Mouse (Mus musculus) midbrain, embryonic 12.5 days (tissue): ENCODE results near the gene Aar2. TPM values are rescaled to one million over a fixed set of nuclear protein-coding genes. Genes with fewer than 3 reads are reported as not detected.

Source experiments
- ATAC-seq: fragments of 200-750 bp; cut with Nextera tagmentation; 2 replicates; pipeline ENCODE4 v1.8.0; 2017; ENCODE audit warnings: low read depth, moderate TSS enrichment, moderate library complexity; ENCODE audit not compliant: low FRiP score
- H3K27ac ChIP-seq: fragments of 300-500 bp; sonication (generic); replicated peaks from 2 replicates; pipeline ENCODE4 v1.5.1; 2016; ENCODE audit warnings: mild to moderate bottlenecking
- H3K27me3 ChIP-seq: fragments of 300-500 bp; sonication (generic); 2 replicates; pipeline ENCODE4 v1.6.1; 2016; ENCODE audit warnings: mild to moderate bottlenecking
- H3K36me3 ChIP-seq: fragments of 300-500 bp; sonication (generic); 2 replicates; pipeline ENCODE4 v1.6.1; 2016
- H3K4me1 ChIP-seq: fragments of 300-500 bp; sonication (generic); 2 replicates; pipeline ENCODE4 v1.6.1; 2016
- H3K4me2 ChIP-seq: fragments of 300-500 bp; sonication (generic); replicated peaks from 2 replicates; pipeline ENCODE4 v1.6.1; 2016; ENCODE audit warnings: mild to moderate bottlenecking, moderate library complexity
- H3K4me3 ChIP-seq: fragments of 300-500 bp; sonication (generic); 2 replicates; pipeline ENCODE4 v1.5.1; 2016; ENCODE audit warnings: mild to moderate bottlenecking
- H3K9ac ChIP-seq: fragments of 300-500 bp; sonication (generic); replicated peaks from 2 replicates; pipeline ENCODE4 v1.6.1; 2016; ENCODE audit warnings: mild to moderate bottlenecking, moderate library complexity
- H3K9me3 ChIP-seq: fragments of 300-500 bp; sonication (generic); 2 replicates; pipeline ENCODE4 v1.6.1; 2016; ENCODE audit warnings: mild to moderate bottlenecking
- WGBS: fragments of 180-500 bp; shearing (Covaris S2); methylation state at CpG from one replicate; pipeline ENCODE4 v1.1.7; 2016; 5-methylcytosine and 5-hydroxymethylcytosine counted together
- polyA plus RNA-seq: library from polyadenylated mRNA; unstranded; fragments of >200 nt; fragmentation: Nextera tagmentation; extraction: Ambion mirVana; gene quantifications from 2 replicates; pipeline ENCODE4 v1.2.1, GENCODE M21; 2016

The Aar2 gene
- polyA plus RNA-seq, 1 experiment from 2014 or later, result 46.0 TPM

- ATAC-seq, result no peak
- Histone ChIP-seq H3K4me3 (no peak overlapping the region), H3K4me2 (no peak overlapping the region)
Observed at GRCm38 (mm10) chr2:156605971-156606370, 58.6 kb downstream of the Aar2 start.

GRCm38 (mm10) chr2:156613081-156613540 lies 65.7 kb downstream of the Aar2 start:
- H3K4me3 ChIP-seq, result peak overlapping the region; percentile 74
- H3K27ac ChIP-seq, result no peak overlapping the region
- peak; percentile 16; the same call in 1 of the 2 replicates for ATAC-seq
- H3K4me2 ChIP-seq, result peak overlapping the region; percentile 99
- under 1% methylated on average over 38 of the region's 41 CpGs for WGBS
- H3K4me1 ChIP-seq, result peaks cover 21% of the 10 kb centered on the region
- H3K36me3 ChIP-seq, result no peaks in the 10 kb centered on the region
- peak overlapping the region; percentile 79 for H3K9ac ChIP-seq
- H3K9me3 ChIP-seq, result no peaks in the 10 kb centered on the region
- H3K27me3 ChIP-seq, result peaks cover 72% of the 10 kb centered on the region

More at GRCm38 (mm10) chr2:156605971-156606370, 58.6 kb downstream of the Aar2 start:
- Histone ChIP-seq H3K9ac (no peak overlapping the region), H3K27ac (no peak overlapping the region), H3K36me3 (no peaks in the 10 kb centered on the region), H3K9me3 (no peaks in the 10 kb centered on the region), H3K27me3 (peaks cover 11% of the 10 kb centered on the region), H3K4me1 (no peaks in the 10 kb centered on the region)
- 83% methylated on average over 5 of the region's 5 CpGs for WGBS

- H3K27ac ChIP-seq, result peak within 1 kb of the TSS; percentile 49; the same call in 1 of the 2 replicates
- H3K4me2 ChIP-seq, result peak within 1 kb of the TSS; percentile 99
- H3K27me3 ChIP-seq, result peaks cover 77% of the 10 kb centered on the region
- H3K4me3 ChIP-seq, result peak within 1 kb of the TSS; percentile 74
- under 1% methylated on average over 68 of the region's 103 CpGs for WGBS
- peaks cover 21% of the 10 kb centered on the region for H3K4me1 ChIP-seq
- H3K9ac ChIP-seq, result peak within 1 kb of the TSS; percentile 79
- H3K9me3 ChIP-seq, result no peaks in the 10 kb centered on the region
- no peaks in the 10 kb centered on the region for H3K36me3 ChIP-seq
- peak; percentile 74 for ATAC-seq
Observed at GRCm38 (mm10) chr2:156613541-156614257, 66.3 kb downstream of the Aar2 start, which contains the start of gene Dlgap4. Gene Dlgap4, plus strand, starts transcription at chr2:156613705.

- peak overlapping the region; percentile 99 for H3K4me2 ChIP-seq
- ATAC-seq, result peak; percentile 38; the same call in 1 of the 2 replicates
- H3K27ac ChIP-seq, result no peak overlapping the region
- no peaks in the 10 kb centered on the region for H3K36me3 ChIP-seq
- peaks cover 76% of the 10 kb centered on the region for H3K27me3 ChIP-seq
- peak overlapping the region; percentile 74 for H3K4me3 ChIP-seq
- H3K4me1 ChIP-seq, result peaks cover 21% of the 10 kb centered on the region
- 2% methylated on average over 18 of the region's 18 CpGs for WGBS
- no peaks in the 10 kb centered on the region for H3K9me3 ChIP-seq
- peak overlapping the region; percentile 79 for H3K9ac ChIP-seq
Observed at GRCm38 (mm10) chr2:156614258-156614556, 66.8 kb downstream of the Aar2 start.

GRCm38 (mm10) chr2:156614661-156615654 lies 67.6 kb downstream of the Aar2 start:
- peak overlapping the region; percentile 21; the same call in 1 of the 2 replicates for H3K9ac ChIP-seq
- H3K9me3 ChIP-seq, result no peaks in the 10 kb centered on the region
- H3K4me3 ChIP-seq, result peak overlapping the region; percentile 74
- peak overlapping the region; percentile 99 for H3K4me2 ChIP-seq
- 0 out of 2 replicates have a peak, but pooled peaks have one; percentile 4 for ATAC-seq
- peaks cover 21% of the 10 kb centered on the region for H3K4me1 ChIP-seq
- peaks cover 75% of the 10 kb centered on the region for H3K27me3 ChIP-seq
- H3K36me3 ChIP-seq, result no peaks in the 10 kb centered on the region
- H3K27ac ChIP-seq, result no peak overlapping the region
- WGBS, result 11% methylated on average over 30 of the region's 31 CpGs

- no peak for ATAC-seq
- H3K9me3 ChIP-seq, result no peaks in the 10 kb centered on the region
- peaks cover 21% of the 10 kb centered on the region for H3K4me1 ChIP-seq
- no peak overlapping the region for H3K9ac ChIP-seq
- H3K4me3 ChIP-seq, result no peak overlapping the region
- peaks cover 74% of the 10 kb centered on the region for H3K27me3 ChIP-seq
- H3K4me2 ChIP-seq, result no peak overlapping the region
- no peak overlapping the region for H3K27ac ChIP-seq
- 82% methylated on average over 7 of the region's 7 CpGs for WGBS
- no peaks in the 10 kb centered on the region for H3K36me3 ChIP-seq
Observed at GRCm38 (mm10) chr2:156616513-156616912, 69.1 kb downstream of the Aar2 start.

- Histone ChIP-seq H3K27me3 (peaks cover 65% of the 10 kb centered on the region), H3K4me2 (no peak overlapping the region), H3K27ac (no peak overlapping the region), H3K4me3 (no peak overlapping the region), H3K9me3 (no peaks in the 10 kb centered on the region), H3K9ac (no peak overlapping the region), H3K36me3 (no peaks in the 10 kb centered on the region), H3K4me1 (peaks cover 21% of the 10 kb centered on the region)
- WGBS, result 31% methylated on average over 11 of the region's 11 CpGs
- no peak for ATAC-seq
Observed at GRCm38 (mm10) chr2:156617536-156617935, 70.2 kb downstream of the Aar2 start.

Other genes with a start within 250 kb of the Aar2 start
- gene Cnbd2, start 235.3 kb upstream of the Aar2 start, polyA plus RNA-seq, result 5.9 and 6.3 TPM in 2 replicates
- gene Scand1, start 234.9 kb upstream of the Aar2 start, polyA plus RNA-seq, result 119 and 122 TPM in 2 replicates
- gene Epb41l1, start 126.7 kb upstream of the Aar2 start, polyA plus RNA-seq, result 6.2 TPM in 2 replicates
- gene Dlgap4, start 66.1 kb downstream of the Aar2 start, polyA plus RNA-seq, result 190 and 195 TPM in 2 replicates
- gene Myl9, start 227.8 kb downstream of the Aar2 start, polyA plus RNA-seq, result 107 and 144 TPM in 2 replicates